Mouse (Mus musculus): ENCODE results near the gene Gm10097. TPM values are rescaled to one million over a fixed set of nuclear protein-coding genes. Genes with fewer than 3 reads are reported as not detected.

Gm10097 gene
- polyA plus RNA-seq, 1 experiment from 2014 or later, result 0.07 TPM

DNA sequence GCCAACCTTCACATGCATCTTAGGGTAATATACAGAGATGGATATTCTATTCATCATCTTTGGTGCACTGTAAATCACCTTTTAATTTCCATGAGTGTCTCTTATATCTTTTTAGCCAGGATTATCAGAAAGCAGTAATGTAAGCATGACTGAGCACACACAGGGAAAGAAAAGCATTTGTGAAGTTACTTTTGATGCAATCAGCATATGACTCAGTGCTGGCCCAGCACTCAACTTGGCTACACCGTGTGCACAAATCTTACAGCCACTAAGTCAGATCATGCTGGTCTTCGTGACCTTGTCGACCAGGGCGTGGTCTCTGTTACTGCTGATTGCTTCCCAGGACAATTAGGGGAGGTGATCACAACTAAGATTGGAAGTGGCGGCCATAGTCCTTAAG lies 16.8 kb downstream of the Gm10097 start:
- H3K36me3 ChIP-seq, result peaks cover 6% of the 10 kb centered on the region
- no peak overlapping the region for H3K9ac ChIP-seq
- ATAC-seq (ENCODE audit: insufficient number of reproducible peaks, insufficient read depth, low FRiP score, low TSS enrichment, low read depth), result no peak
- H3K4me1 ChIP-seq, result no peaks in the 10 kb centered on the region
- no peaks in the 10 kb centered on the region for H3K27me3 ChIP-seq
- no peak overlapping the region for H3K27ac ChIP-seq
- WGBS, result 81% methylated on average over 5 of the region's 5 CpGs
- H3K4me2 ChIP-seq, result no peak overlapping the region
- H3K4me3 ChIP-seq, result no peak overlapping the region
- H3K9me3 ChIP-seq, result no peaks in the 10 kb centered on the region

DNA sequence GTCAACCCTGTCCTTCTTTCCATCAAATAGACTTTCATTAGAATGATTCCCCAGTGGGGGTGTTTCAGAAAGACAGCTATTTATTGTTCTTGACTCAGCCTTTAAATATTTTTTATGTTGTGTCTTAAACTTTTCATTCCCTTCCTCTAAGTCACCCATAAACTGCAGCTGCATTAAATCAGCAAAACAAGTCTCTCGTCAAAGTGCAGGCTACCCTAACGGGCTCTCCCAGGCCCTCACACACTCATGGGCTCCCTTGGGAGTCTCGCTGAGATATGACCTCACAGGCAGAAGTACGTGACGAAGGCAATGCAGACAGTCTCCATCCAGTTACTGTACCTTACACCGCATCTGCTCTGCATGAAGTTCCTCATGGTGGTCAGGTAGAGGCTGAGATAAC lies 17.3 kb downstream of the Gm10097 start:
- H3K4me3 ChIP-seq, result no peak overlapping the region
- no peak overlapping the region for H3K4me2 ChIP-seq
- ATAC-seq (ENCODE audit: insufficient number of reproducible peaks, insufficient read depth, low FRiP score, low TSS enrichment, low read depth), result no peak
- no peaks in the 10 kb centered on the region for H3K27me3 ChIP-seq
- H3K27ac ChIP-seq, result no peak overlapping the region
- no peaks in the 10 kb centered on the region for H3K9me3 ChIP-seq
- no peak overlapping the region for H3K9ac ChIP-seq
- no peaks in the 10 kb centered on the region for H3K4me1 ChIP-seq
- peaks cover 6% of the 10 kb centered on the region for H3K36me3 ChIP-seq
- WGBS, result 78% methylated on average over 6 of the region's 6 CpGs

DNA sequence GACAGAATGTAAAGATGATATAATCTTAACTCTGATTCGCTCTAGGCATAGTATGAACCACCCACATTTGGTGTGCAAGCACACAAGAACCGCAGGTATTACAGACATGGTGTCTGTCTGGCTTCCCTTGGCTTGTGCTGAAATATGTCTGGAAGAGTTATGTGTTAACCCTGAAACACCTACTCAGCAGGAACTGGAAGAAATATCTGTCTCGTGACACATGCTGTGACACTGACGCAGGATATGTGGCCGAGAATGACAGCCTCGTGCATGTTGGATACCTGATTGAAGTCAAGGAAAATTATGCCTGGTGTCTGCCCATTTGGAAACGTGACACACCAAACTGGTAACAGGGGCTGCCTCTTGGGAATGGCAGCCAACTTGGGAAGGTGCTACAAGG lies 18.3 kb downstream of the Gm10097 start:
- WGBS, result 87% methylated on average over 7 of the region's 7 CpGs
- Histone ChIP-seq H3K36me3 (peaks cover 6% of the 10 kb centered on the region), H3K4me3 (no peak overlapping the region), H3K4me1 (no peaks in the 10 kb centered on the region), H3K9ac (no peak overlapping the region), H3K27ac (no peak overlapping the region), H3K4me2 (no peak overlapping the region), H3K9me3 (no peaks in the 10 kb centered on the region), H3K27me3 (no peaks in the 10 kb centered on the region)
- no peak for ATAC-seq (ENCODE audit: insufficient number of reproducible peaks, insufficient read depth, low FRiP score, low TSS enrichment, low read depth)

DNA sequence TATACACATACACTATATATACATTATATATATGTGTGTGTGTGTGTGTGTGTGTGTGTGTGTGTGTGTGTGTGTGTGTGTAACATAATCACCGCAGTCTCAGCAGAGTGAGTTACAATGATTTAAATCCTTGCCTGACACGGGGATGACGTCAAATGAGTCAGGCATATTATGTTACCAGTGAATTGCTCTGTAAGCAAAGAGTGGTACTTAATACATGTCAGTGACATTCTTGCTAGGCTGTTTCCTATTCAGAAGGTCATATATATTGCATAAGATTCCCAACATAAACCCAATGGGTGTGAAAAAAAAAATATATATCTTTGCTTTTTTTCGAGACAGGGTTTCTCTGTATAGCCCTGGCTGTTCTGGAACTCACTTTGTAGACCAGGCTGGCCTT lies 20.1 kb downstream of the Gm10097 start:
- Histone ChIP-seq H3K9ac (no peak overlapping the region), H3K4me2 (no peak overlapping the region), H3K9me3 (no peaks in the 10 kb centered on the region), H3K4me1 (no peaks in the 10 kb centered on the region), H3K36me3 (peaks cover 6% of the 10 kb centered on the region; the same call in 1 of the 2 replicates), H3K4me3 (no peak overlapping the region), H3K27ac (no peak overlapping the region), H3K27me3 (no peaks in the 10 kb centered on the region)
- no peak for ATAC-seq (ENCODE audit: insufficient number of reproducible peaks, insufficient read depth, low FRiP score, low TSS enrichment, low read depth)
- 54% methylated on average over 4 of the region's 4 CpGs for WGBS

DNA sequence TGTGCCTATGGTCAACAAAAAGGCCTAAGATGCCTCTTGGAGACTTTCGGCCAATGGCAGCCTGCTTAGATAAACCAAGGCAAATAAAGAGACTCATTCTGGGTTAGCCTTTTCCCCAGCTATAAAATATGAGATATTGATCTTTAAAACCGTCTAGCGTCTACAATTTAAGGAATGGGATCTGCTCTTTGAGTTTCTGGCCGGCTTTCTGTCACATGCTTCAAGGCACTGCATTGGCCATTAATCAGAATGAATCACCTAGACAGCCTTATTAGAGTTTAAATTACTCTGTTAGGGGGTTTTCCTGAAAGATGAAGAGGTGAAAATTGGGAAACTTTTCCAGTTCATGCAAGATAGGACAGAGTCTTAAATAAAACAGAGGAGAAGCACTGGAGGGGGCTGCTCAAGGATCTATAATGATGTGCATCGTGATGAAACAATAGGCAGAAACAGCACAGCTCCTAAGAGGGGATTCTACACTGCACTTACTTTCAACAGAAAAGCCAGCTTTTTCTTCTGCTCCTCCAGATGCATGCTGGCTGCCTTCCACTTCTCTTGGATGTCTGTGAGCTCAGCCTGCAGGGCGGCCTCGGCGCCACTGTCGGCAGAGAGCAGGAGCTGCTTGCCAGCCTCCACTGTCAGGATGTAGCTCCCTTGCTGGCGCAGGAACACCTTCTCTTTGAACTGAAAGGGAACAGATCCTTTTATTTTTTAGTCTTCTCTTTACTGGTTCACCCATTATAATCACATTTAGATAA lies 28.2 kb downstream of the Gm10097 start:
- no peak for ATAC-seq (ENCODE audit: insufficient number of reproducible peaks, insufficient read depth, low FRiP score, low TSS enrichment, low read depth)
- peaks cover 20% of the 10 kb centered on the region for H3K36me3 ChIP-seq
- WGBS, result 81% methylated on average over 10 of the region's 10 CpGs
- no peak overlapping the region for H3K27ac ChIP-seq
- H3K4me1 ChIP-seq, result no peaks in the 10 kb centered on the region
- no peak overlapping the region for H3K4me2 ChIP-seq
- no peaks in the 10 kb centered on the region for H3K27me3 ChIP-seq
- no peak overlapping the region for H3K4me3 ChIP-seq
- H3K9me3 ChIP-seq, result no peaks in the 10 kb centered on the region
- no peak overlapping the region for H3K9ac ChIP-seq

DNA sequence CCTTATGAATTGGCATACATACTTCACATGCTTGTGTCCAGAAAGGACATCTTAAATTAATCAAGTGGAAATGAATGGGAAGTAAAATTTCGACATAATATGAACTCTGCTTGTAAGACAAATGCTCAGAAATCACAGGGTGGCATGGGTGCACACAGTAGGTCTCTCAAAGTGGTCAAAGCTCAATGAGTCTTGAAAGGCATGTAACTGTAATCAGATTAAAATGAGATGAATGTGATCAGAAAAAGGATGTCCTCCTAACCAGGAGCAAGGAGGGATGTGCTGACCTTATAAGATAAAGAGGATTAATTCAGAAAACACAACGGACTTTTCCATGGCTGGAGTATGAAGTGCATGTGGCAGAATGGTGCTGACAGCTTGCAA lies 28.8 kb downstream of the Gm10097 start:
- ATAC-seq (ENCODE audit: insufficient number of reproducible peaks, insufficient read depth, low FRiP score, low TSS enrichment, low read depth), result no peak
- no peaks in the 10 kb centered on the region for H3K4me1 ChIP-seq
- H3K36me3 ChIP-seq, result peaks cover 20% of the 10 kb centered on the region
- no peaks in the 10 kb centered on the region for H3K9me3 ChIP-seq
- 66% methylated on average over 2 of the region's 2 CpGs for WGBS
- no peak overlapping the region for H3K9ac ChIP-seq
- H3K27me3 ChIP-seq, result no peaks in the 10 kb centered on the region
- no peak overlapping the region for H3K4me3 ChIP-seq
- no peak overlapping the region for H3K4me2 ChIP-seq
- H3K27ac ChIP-seq, result no peak overlapping the region

DNA sequence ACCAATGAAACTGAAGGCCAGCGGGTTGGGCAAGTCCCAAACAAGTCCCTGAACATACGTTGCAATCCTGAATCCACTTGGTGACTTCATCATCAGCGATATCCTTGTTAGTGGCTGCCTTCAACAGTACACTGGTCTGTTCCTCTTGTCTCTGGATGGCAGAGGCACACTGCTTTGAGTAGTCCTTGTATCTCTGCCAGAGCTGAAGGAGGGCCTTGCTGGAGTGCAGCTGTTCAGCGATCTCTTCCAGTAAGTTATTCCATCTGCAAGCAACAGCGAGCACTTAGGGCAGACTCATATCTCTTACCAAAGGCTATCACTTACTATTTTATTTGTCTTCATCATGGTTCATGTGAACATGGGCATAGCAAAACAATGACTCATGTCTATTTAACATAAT lies 41.8 kb downstream of the Gm10097 start:
- H3K9ac ChIP-seq, result no peak overlapping the region
- H3K27me3 ChIP-seq, result no peaks in the 10 kb centered on the region
- no peak overlapping the region for H3K27ac ChIP-seq
- H3K36me3 ChIP-seq, result peaks cover 69% of the 10 kb centered on the region
- H3K4me2 ChIP-seq, result no peak overlapping the region
- ATAC-seq (ENCODE audit: insufficient number of reproducible peaks, insufficient read depth, low FRiP score, low TSS enrichment, low read depth), result no peak
- H3K9me3 ChIP-seq, result no peaks in the 10 kb centered on the region; the same call in 1 of the 2 replicates
- 86% methylated on average over 5 of the region's 5 CpGs for WGBS
- H3K4me1 ChIP-seq, result no peaks in the 10 kb centered on the region
- no peak overlapping the region for H3K4me3 ChIP-seq

DNA sequence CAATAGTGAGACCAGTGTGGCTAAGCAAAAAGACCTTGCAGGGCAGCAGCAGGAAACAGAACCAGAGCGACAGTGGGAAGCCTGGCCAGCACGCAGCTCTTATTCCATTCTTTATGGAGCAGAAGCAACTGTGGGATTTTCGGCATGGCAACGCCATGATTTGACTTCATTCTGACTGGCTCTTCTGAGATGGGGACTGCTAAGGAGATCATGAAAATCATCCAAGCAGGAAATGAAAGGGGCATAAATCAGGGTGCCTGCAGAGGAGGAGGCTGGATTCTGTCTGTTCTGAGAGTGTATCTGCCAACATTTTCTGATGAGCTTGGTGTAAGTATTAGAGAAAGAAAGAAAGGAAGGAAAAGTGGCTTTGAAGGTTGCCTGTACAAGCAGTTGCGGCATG lies 47.2 kb downstream of the Gm10097 start:
- 90% methylated on average over 5 of the region's 5 CpGs for WGBS

DNA sequence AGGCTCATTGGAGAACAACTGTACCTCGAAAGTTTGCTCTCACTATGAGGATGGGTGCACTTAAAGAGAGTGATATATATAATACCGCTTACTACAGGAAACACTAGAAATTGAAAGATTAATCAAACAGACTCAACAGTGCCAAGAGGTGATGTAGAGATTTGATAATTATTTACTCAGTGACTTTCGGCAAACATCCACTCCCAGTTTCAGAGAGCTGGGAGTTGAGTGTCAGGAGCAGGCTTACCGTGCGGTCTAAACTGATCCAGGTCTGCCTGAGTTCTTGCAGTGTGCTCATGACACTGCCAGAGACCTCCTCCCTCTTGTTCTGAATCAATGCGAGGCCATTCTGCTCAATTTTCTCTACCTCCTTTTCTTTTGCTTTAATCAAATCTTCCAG lies 47.7 kb downstream of the Gm10097 start:
- no peak for ATAC-seq (ENCODE audit: insufficient number of reproducible peaks, insufficient read depth, low FRiP score, low TSS enrichment, low read depth)
- Histone ChIP-seq H3K4me2 (no peak overlapping the region), H3K27ac (no peak overlapping the region), H3K9me3 (no peaks in the 10 kb centered on the region; the same call in 1 of the 2 replicates), H3K4me1 (no peaks in the 10 kb centered on the region), H3K9ac (no peak overlapping the region), H3K36me3 (peaks cover 43% of the 10 kb centered on the region), H3K4me3 (no peak overlapping the region), H3K27me3 (no peaks in the 10 kb centered on the region)
- 87% methylated on average over 6 of the region's 6 CpGs for WGBS

More for the DNA sequence above, 47.2 kb downstream of the Gm10097 start:
- no peaks in the 10 kb centered on the region for H3K27me3 ChIP-seq
- H3K27ac ChIP-seq, result no peak overlapping the region
- no peaks in the 10 kb centered on the region; the same call in 1 of the 2 replicates for H3K9me3 ChIP-seq
- no peak for ATAC-seq (ENCODE audit: insufficient number of reproducible peaks, insufficient read depth, low FRiP score, low TSS enrichment, low read depth)
- no peak overlapping the region for H3K9ac ChIP-seq
- no peak overlapping the region for H3K4me2 ChIP-seq
- H3K4me1 ChIP-seq, result no peaks in the 10 kb centered on the region
- H3K4me3 ChIP-seq, result no peak overlapping the region
- H3K36me3 ChIP-seq, result peaks cover 47% of the 10 kb centered on the region
